Comparison of ENCODE assay signal across 8 mouse cellular contexts in genomic region chr8:127139154-127139553, GRCm38 (mm10).
DNase-seq lines count a peak whose midpoint lies in the region; ATAC-seq and TF ChIP-seq lines count a peak whose summit lies in the region.

No protein-coding gene starts in this region.

- H3K9me3 ChIP-seq in kidney, embryonic 15.5 days (replicated peaks) = no peaks in the 10 kb centered on the region
- H3K9me3 ChIP-seq in limb, embryonic 12.5 days = no peaks in the 10 kb centered on the region

- H3K79me2 ChIP-seq in heart, adult 2 months (replicated peaks; ENCODE audit: control insufficient read depth, insufficient read depth, low read length) = peaks cover 1% of the 10 kb centered on the region; the same call in 1 of the 2 replicates

- H3K4me3 ChIP-seq in thymus, adult 2 months (ENCODE audit: control insufficient read depth, insufficient read depth, low read length) = no peak overlapping the region
- H3K4me3 ChIP-seq in heart, adult 2 months = no peak overlapping the region
- no peak overlapping the region for H3K4me3 ChIP-seq in kidney, embryonic 15.5 days (replicated peaks)
- H3K4me3 ChIP-seq in limb, embryonic 12.5 days (replicated peaks) = no peak overlapping the region

- H3K9ac ChIP-seq in heart, adult 2 months (ENCODE audit: low read depth, low read length) = no peak overlapping the region
- no peak overlapping the region for H3K9ac ChIP-seq in kidney, embryonic 15.5 days
- no peak overlapping the region for H3K9ac ChIP-seq in limb, embryonic 12.5 days (replicated peaks)

- ATAC-seq in kidney, embryonic 15.5 days (replicated peaks; ENCODE audit: low FRiP score) = peak; percentile 55
- ATAC-seq in limb, embryonic 12.5 days (ENCODE audit: insufficient number of reproducible peaks, insufficient read depth, low FRiP score, low TSS enrichment, low read depth) = peak; percentile 44; the same call in 1 of the 2 replicates

- WGBS in thymus, adult 2 months = 9% methylated on average over 1 of the region's 1 CpGs
- WGBS in heart, adult 2 months = 3% methylated on average over 1 of the region's 1 CpGs
- WGBS in kidney, embryonic 15.5 days = 40% methylated on average over 1 of the region's 1 CpGs
- WGBS in limb, embryonic 12.5 days = 21% methylated on average over 1 of the region's 1 CpGs

- TF ChIP-seq POLR2A in thymus, adult 2 months (IDR thresholded peaks at IDR 0.05; ENCODE audit: control insufficient read depth, extremely low read depth, insufficient read depth, low read length, poor library complexity) = no peak
- TF ChIP-seq POLR2A in heart, adult 2 months (IDR thresholded peaks at IDR 0.05; ENCODE audit: insufficient read depth, low read depth, low read length) = no peak

- peak; percentile 74 for TF ChIP-seq EP300 in heart, adult 2 months (IDR thresholded peaks at IDR 0.05; ENCODE audit: insufficient read depth, low read depth, low read length)

- no peaks in the 10 kb centered on the region for H3K36me3 ChIP-seq in thymus, adult 2 months (ENCODE audit: control insufficient read depth, insufficient read depth, low read length)
- no peaks in the 10 kb centered on the region; the same call in 1 of the 2 replicates for H3K36me3 ChIP-seq in heart, adult 2 months (ENCODE audit: control insufficient read depth, insufficient read depth, low read length)
- no peaks in the 10 kb centered on the region for H3K36me3 ChIP-seq in kidney, embryonic 15.5 days
- no peaks in the 10 kb centered on the region for H3K36me3 ChIP-seq in limb, embryonic 12.5 days

- H3K27me3 ChIP-seq in thymus, adult 2 months (ENCODE audit: control insufficient read depth, insufficient read depth, low read length) = no peaks in the 10 kb centered on the region
- H3K27me3 ChIP-seq in heart, adult 2 months (ENCODE audit: control insufficient read depth, insufficient read depth, low read length) = no peaks in the 10 kb centered on the region
- no peaks in the 10 kb centered on the region for H3K27me3 ChIP-seq in kidney, embryonic 15.5 days
- no peaks in the 10 kb centered on the region; the same call in 1 of the 2 replicates for H3K27me3 ChIP-seq in limb, embryonic 12.5 days

- no peaks in the 10 kb centered on the region for H3K4me1 ChIP-seq in thymus, adult 2 months (replicated peaks; ENCODE audit: control insufficient read depth, insufficient read depth, low read length)
- peaks cover 10% of the 10 kb centered on the region for H3K4me1 ChIP-seq in heart, adult 2 months (ENCODE audit: control insufficient read depth, insufficient read depth, low read length)
- peaks cover 53% of the 10 kb centered on the region for H3K4me1 ChIP-seq in kidney, embryonic 15.5 days
- H3K4me1 ChIP-seq in limb, embryonic 12.5 days (replicated peaks) = peaks cover 53% of the 10 kb centered on the region

- H3K27ac ChIP-seq in thymus, adult 2 months (ENCODE audit: control insufficient read depth, insufficient read depth, low read length) = no peak overlapping the region
- no peak overlapping the region for H3K27ac ChIP-seq in heart, adult 2 months
- no peak overlapping the region for H3K27ac ChIP-seq in kidney, embryonic 15.5 days
- H3K27ac ChIP-seq in limb, embryonic 12.5 days = no peak overlapping the region

- no peak for TF ChIP-seq CTCF in thymus, adult 2 months (IDR thresholded peaks at IDR 0.05; ENCODE audit: borderline replicate concordance, control insufficient read depth, extremely low read depth, insufficient read depth, low read length, poor library complexity)
- peak; percentile 95 for TF ChIP-seq CTCF in heart, adult 2 months (IDR thresholded peaks at IDR 0.05)

- intact Hi-C loops in heart, adult 2 months (cut with DNase I) = loop anchor here (1.0 to 2.0 kb wide), 2 partner anchors 74 to 153 kb away; no protein-coding TSS in a partner anchor

- no peak overlapping the region for H3K4me2 ChIP-seq in kidney, embryonic 15.5 days
- no peak overlapping the region for H3K4me2 ChIP-seq in limb, embryonic 12.5 days

- peak; percentile 13 for DNase-seq in thymus, adult 2 months
- DNase-seq in thymus, adult 18-20 months = no peak
- DNase-seq in embryo, embryonic 11.5 days (ENCODE audit: low read depth, low spot score) = peak; percentile 56
- DNase-seq in heart, adult 2 months = peak; percentile 78 to 80
- DNase-seq in neural tube, embryonic 10.5 days (ENCODE audit: extremely low spot score, low spot score) = peak; percentile 68
- DNase-seq in thymus, postnatal 14 days = peak; percentile 28

Comparison
In these comparisons a context has a peak if more than half of its experiments do, and no peak if none do; other contexts are left out.
1. DNase-seq: peak in thymus, adult 2 months (single experiment), embryo, embryonic 11.5 days (single experiment), heart, adult 2 months (2 of 2), neural tube, embryonic 10.5 days (single experiment) and thymus, postnatal 14 days (single experiment); none in thymus, adult 18-20 months (0 of 2).